Mouse (Mus musculus) testis, adult 2 months (tissue): Measurements from ENCODE around the gene Ttll12. TPM values are rescaled to one million over a fixed set of nuclear protein-coding genes. Genes with fewer than 3 reads are reported as not detected.

Source experiments
- H3K27ac ChIP-seq: fragments of 200-500 bp; 2 replicates; pipeline ENCODE4 v1.5.1; 2012; ENCODE audit warnings: low read depth, low read length; ENCODE audit not compliant: control insufficient read depth, insufficient read depth
- H3K27me3 ChIP-seq: fragments of 200-500 bp; 2 replicates; pipeline ENCODE4 v1.6.1; 2012; ENCODE audit warnings: mild to moderate bottlenecking, low read length, moderate library complexity; ENCODE audit not compliant: control insufficient read depth, insufficient read depth
- H3K36me3 ChIP-seq: fragments of 200-500 bp; 2 replicates; pipeline ENCODE4 v1.6.1; 2012; ENCODE audit warnings: mild to moderate bottlenecking, low read length; ENCODE audit not compliant: control insufficient read depth, insufficient read depth
- H3K4me1 ChIP-seq: fragments of 200-500 bp; 2 replicates; pipeline ENCODE4 v1.6.1; 2012; ENCODE audit warnings: low read length; ENCODE audit not compliant: control insufficient read depth, insufficient read depth
- H3K4me3 ChIP-seq: fragments of 200-500 bp; 2 replicates; pipeline ENCODE4 v1.5.1; 2012; ENCODE audit warnings: low read depth, mild to moderate bottlenecking, low read length, moderate library complexity, mixed read lengths; ENCODE audit not compliant: control insufficient read depth
- CTCF ChIP-seq: fragments of 200-500 bp; IDR thresholded peaks from 2 replicates; pipeline ENCODE4 v1.5.1; 2012; ENCODE audit warnings: low read depth, mild to moderate bottlenecking, inconsistent platforms, low read length, moderate library complexity; ENCODE audit not compliant: control insufficient read depth, insufficient read depth, insufficient replicate concordance
- POLR2A ChIP-seq: fragments of 200-500 bp; IDR thresholded peaks from 2 replicates; pipeline ENCODE4 v1.6.1; 2012; ENCODE audit warnings: low read depth, mild to moderate bottlenecking, inconsistent platforms, low read length, moderate library complexity; ENCODE audit not compliant: control insufficient read depth
- polyA plus RNA-seq: library from polyadenylated mRNA; depleted of rRNA; stranded (reverse); fragments of >200 nt; gene quantifications from 2 replicates; pipeline ENCODE4 v1.2.3, GENCODE M21; 2012

The Ttll12 gene
- polyA plus RNA-seq, 1 experiment: 10.5 TPM

- TF ChIP-seq CTCF: no peak
- no peak for TF ChIP-seq POLR2A
- Histone ChIP-seq H3K27ac (no peak overlapping the region), H3K27me3 (no peaks in the 10 kb centered on the region), H3K4me3 (no peak overlapping the region), H3K4me1 (peaks cover 2% of the 10 kb centered on the region; the same call in 1 of the 2 replicates), H3K36me3 (no peaks in the 10 kb centered on the region)
These were observed 8.5 kb upstream of the Ttll12 start for GRCm38 (mm10) chr15:83603426-83603825.

DNA sequence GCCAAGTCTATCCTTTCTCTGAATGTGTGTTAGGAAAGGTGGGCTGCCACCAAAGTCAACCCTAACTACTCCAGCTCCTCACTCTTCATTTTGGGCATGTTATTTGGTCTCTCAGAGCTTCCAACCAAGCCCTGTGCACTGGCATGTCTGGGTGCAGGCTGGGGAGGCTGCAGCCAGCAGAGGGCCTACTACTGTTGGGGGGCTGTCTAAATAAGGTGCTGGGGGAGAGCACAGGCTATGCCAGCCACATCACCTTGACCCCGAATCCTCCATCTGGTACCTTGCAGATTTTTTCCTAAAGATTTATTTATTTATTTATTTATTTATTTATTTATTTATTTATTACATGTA is 8.1 kb upstream of the Ttll12 start:
- H3K27me3 ChIP-seq: no peaks in the 10 kb centered on the region
- H3K36me3 ChIP-seq: no peaks in the 10 kb centered on the region
- no peak overlapping the region for H3K4me3 ChIP-seq
- H3K4me1 ChIP-seq: peaks cover 2% of the 10 kb centered on the region; the same call in 1 of the 2 replicates
- no peak overlapping the region for H3K27ac ChIP-seq
- TF ChIP-seq CTCF: no peak
- no peak for TF ChIP-seq POLR2A

DNA sequence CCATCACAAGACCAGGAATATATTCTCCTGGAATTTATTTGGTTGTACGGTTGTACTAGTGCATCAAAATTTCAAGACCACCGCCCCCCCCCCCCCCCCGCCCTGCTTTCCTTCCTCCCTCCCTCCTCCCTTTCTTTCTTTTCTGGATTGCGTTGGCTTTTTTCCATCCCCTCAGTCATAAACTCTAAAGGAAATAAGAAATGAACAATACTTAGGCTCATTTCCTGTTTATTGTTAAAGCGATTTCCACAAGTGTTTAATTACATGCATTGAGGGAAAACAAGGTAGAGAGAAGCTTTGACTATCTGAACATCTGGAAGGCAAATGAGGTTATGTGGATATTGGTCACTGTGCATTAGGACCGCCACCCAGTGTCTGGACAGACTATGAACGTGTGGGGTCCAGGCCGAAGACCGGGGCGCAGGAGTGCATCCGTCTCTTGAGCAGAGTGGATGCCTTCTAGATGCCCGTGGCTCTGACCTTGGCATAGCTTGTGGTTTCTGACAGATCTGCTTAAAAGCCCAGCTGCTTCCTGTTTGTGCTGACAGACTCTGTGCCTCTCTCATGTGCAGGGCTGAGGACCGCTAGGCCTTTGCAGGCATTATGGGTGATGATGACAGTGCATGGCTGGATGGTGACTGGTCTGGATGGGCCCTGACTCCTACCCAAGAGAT is 7.6 kb upstream of the Ttll12 start:
- Histone ChIP-seq H3K4me3 (no peak overlapping the region), H3K27ac (no peak overlapping the region), H3K4me1 (peaks cover 2% of the 10 kb centered on the region; the same call in 1 of the 2 replicates), H3K36me3 (no peaks in the 10 kb centered on the region), H3K27me3 (no peaks in the 10 kb centered on the region)
- no peak for TF ChIP-seq CTCF
- TF ChIP-seq POLR2A: no peak

GRCm38 (mm10) chr15:83601185-83601584 is 6.2 kb upstream of the Ttll12 start:
- Histone ChIP-seq H3K4me3 (no peak overlapping the region), H3K27ac (no peak overlapping the region), H3K4me1 (no peaks in the 10 kb centered on the region), H3K27me3 (no peaks in the 10 kb centered on the region), H3K36me3 (no peaks in the 10 kb centered on the region)
- TF ChIP-seq POLR2A (no peak), CTCF (no peak)

- no peak for TF ChIP-seq POLR2A
- TF ChIP-seq CTCF: no peak
- H3K36me3 ChIP-seq: no peaks in the 10 kb centered on the region
- no peak overlapping the region for H3K4me3 ChIP-seq
- no peak overlapping the region for H3K27ac ChIP-seq
- H3K4me1 ChIP-seq: peaks cover 9% of the 10 kb centered on the region
- H3K27me3 ChIP-seq: no peaks in the 10 kb centered on the region
These were observed 1.9 kb upstream of the Ttll12 start for GRCm38 (mm10) chr15:83596833-83597232.

- TF ChIP-seq CTCF (no peak), POLR2A (no peak)
- H3K36me3 ChIP-seq: no peaks in the 10 kb centered on the region
- H3K27ac ChIP-seq: no peak overlapping the region
- H3K4me1 ChIP-seq: peaks cover 9% of the 10 kb centered on the region
- H3K4me3 ChIP-seq: no peak overlapping the region; the same call in 1 of the 2 replicates
- no peaks in the 10 kb centered on the region for H3K27me3 ChIP-seq
These were observed 381 bp upstream of the Ttll12 start for GRCm38 (mm10) chr15:83595364-83595711.

- Histone ChIP-seq H3K36me3 (no peaks in the 10 kb centered on the region), H3K4me3 (peak overlapping the region; percentile 96), H3K27me3 (no peaks in the 10 kb centered on the region), H3K27ac (no peak overlapping the region; the same call in 1 of the 2 replicates), H3K4me1 (peaks cover 9% of the 10 kb centered on the region)
- TF ChIP-seq CTCF (no peak), POLR2A (no peak)
These were observed 1.1 kb downstream of the Ttll12 start for GRCm38 (mm10) chr15:83593702-83594512.
